11 mouse cellular contexts compared by ENCODE assay signal in the genomic region with DNA sequence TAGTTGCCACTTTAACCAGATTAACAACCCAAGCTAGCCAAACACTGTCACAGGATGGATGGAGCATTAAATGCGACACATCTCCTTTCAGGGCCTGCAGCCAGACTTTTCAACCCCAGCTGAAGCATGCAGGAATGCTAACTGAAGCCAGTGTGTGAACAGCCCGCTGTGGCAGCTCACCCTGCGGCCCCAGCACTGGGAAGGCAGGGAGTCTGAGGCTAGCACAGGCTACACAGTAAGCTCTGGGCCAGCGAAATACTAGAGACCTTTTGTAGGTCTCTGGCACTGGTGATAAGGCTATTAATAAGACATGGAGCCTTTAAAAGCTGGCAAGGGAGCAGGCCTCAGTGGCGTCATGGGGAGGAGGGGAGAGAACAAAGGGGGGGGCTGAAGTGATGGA. TPM values are rescaled to one million over a fixed set of nuclear protein-coding genes. Genes with fewer than 3 reads are reported as not detected.
DNase-seq lines count a peak whose midpoint lies in the region; ATAC-seq and TF ChIP-seq lines count a peak whose summit lies in the region.
"Had no signal": no experiment of that assay in that cellular context is flagged by ENCODE, and none has a peak within 500 bp of the region (broad histone marks: within the 10 kb centered on the region; RNA-seq: fewer than 3 reads in every experiment).

No protein-coding gene starts in this region.

- no peak for TF ChIP-seq CTCF in brain, embryonic 14.5 days (IDR thresholded peaks at IDR 0.05; ENCODE audit: borderline replicate concordance, extremely low read depth, insufficient read depth, insufficient read length)

- WGBS in forebrain, embryonic 14.5 days: 23% methylated on average over 5 of the region's 5 CpGs
- WGBS in forebrain, embryonic 12.5 days: 44% methylated on average over 5 of the region's 5 CpGs
- 28% methylated on average over 5 of the region's 5 CpGs for WGBS in heart, embryonic 14.5 days
- WGBS in midbrain, embryonic 11.5 days: 39% methylated on average over 5 of the region's 5 CpGs

- DNase-seq in forebrain, embryonic 14.5 days (ENCODE audit: low spot score): peak; percentile 65
- peak; percentile 75 for DNase-seq in brain, embryonic 14.5 days (ENCODE audit: low read depth)
- DNase-seq in midbrain, embryonic 11.5 days (ENCODE audit: low spot score, missing footprints): peak; percentile 78
- DNase-seq in frontal cortex, postnatal 25 days (ENCODE audit: low spot score in 2 of 2): no peak
- DNase-seq in urinary bladder, adult 2 months (ENCODE audit: low spot score): no peak
- DNase-seq: right cerebral cortex, postnatal 4 days had no signal

- no peaks in the 10 kb centered on the region for H3K36me3 ChIP-seq in forebrain, embryonic 14.5 days (ENCODE audit: control insufficient read depth, insufficient read depth, low read length)
- H3K36me3 ChIP-seq in forebrain, embryonic 12.5 days (replicated peaks): no peaks in the 10 kb centered on the region
- no peaks in the 10 kb centered on the region for H3K36me3 ChIP-seq in heart, embryonic 14.5 days (ENCODE audit: control insufficient read depth, insufficient read depth, low read length)
- H3K36me3 ChIP-seq in midbrain, embryonic 11.5 days (ENCODE audit: control insufficient read depth, insufficient read depth, low read length): no peaks in the 10 kb centered on the region
- H3K36me3 ChIP-seq: midbrain, embryonic 12.5 days had no signal

- peak; percentile 64; the same call in 1 of the 2 replicates for ATAC-seq in forebrain, embryonic 14.5 days
- no peak for ATAC-seq in forebrain, embryonic 12.5 days (ENCODE audit: low FRiP score)
- ATAC-seq in heart, embryonic 14.5 days (ENCODE audit: insufficient number of reproducible peaks, insufficient read depth, low FRiP score, low read depth): 0 out of 2 replicates have a peak, but pooled peaks have one; percentile 9
- ATAC-seq in midbrain, embryonic 11.5 days (ENCODE audit: low FRiP score): no peak
- no peak for ATAC-seq in erythroblast, adult 5-6 weeks (replicated peaks; ENCODE audit: low FRiP score, poor library complexity, severe bottlenecking)

- H3K4me2 ChIP-seq in forebrain, embryonic 14.5 days (ENCODE audit: low read length): no peak overlapping the region
- H3K4me2 ChIP-seq in forebrain, embryonic 12.5 days: no peak overlapping the region
- H3K4me2 ChIP-seq in heart, embryonic 14.5 days (ENCODE audit: low read length): no peak overlapping the region
- no peak overlapping the region for H3K4me2 ChIP-seq in midbrain, embryonic 11.5 days
- H3K4me2 ChIP-seq: midbrain, embryonic 12.5 days had no signal

- H3K4me3 ChIP-seq in forebrain, embryonic 14.5 days (ENCODE audit: low read depth, low read length): no peak overlapping the region
- H3K4me3 ChIP-seq in forebrain, embryonic 12.5 days (replicated peaks): no peak overlapping the region
- no peak overlapping the region for H3K4me3 ChIP-seq in heart, embryonic 14.5 days (ENCODE audit: control insufficient read depth in 1 of 2, insufficient read depth in 1 of 2, low read depth in 1 of 2, low read length in 2 of 2)
- H3K4me3 ChIP-seq in midbrain, embryonic 11.5 days (ENCODE audit: low read depth, low read length): no peak overlapping the region
- H3K4me3 ChIP-seq: left cerebral cortex, adult 2 months; midbrain, embryonic 12.5 days had no signal

- no peak overlapping the region; the same call in 1 of the 2 replicates for H3K27ac ChIP-seq in forebrain, embryonic 14.5 days (ENCODE audit: low read depth, low read length)
- H3K27ac ChIP-seq in forebrain, embryonic 12.5 days: no peak overlapping the region
- peak overlapping the region; percentile 71 to 80 for H3K27ac ChIP-seq in heart, embryonic 14.5 days (replicated peaks in 1 of 2; ENCODE audit: control insufficient read depth in 1 of 2, insufficient read depth in 1 of 2, low read depth in 2 of 2, low read length in 2 of 2)
- no peak overlapping the region for H3K27ac ChIP-seq in midbrain, embryonic 11.5 days (ENCODE audit: low read depth, low read length)
- H3K27ac ChIP-seq: left cerebral cortex, adult 2 months; midbrain, embryonic 12.5 days had no signal

- H3K9ac ChIP-seq in forebrain, embryonic 14.5 days (ENCODE audit: low read length): peak overlapping the region; percentile 40
- H3K9ac ChIP-seq in forebrain, embryonic 12.5 days: no peak overlapping the region
- 0 out of 2 replicates have a peak overlapping the region, but pooled peaks have one; percentile 22 for H3K9ac ChIP-seq in heart, embryonic 14.5 days (ENCODE audit: low read length)
- H3K9ac ChIP-seq in midbrain, embryonic 11.5 days (ENCODE audit: low read length): no peak overlapping the region
- H3K9ac ChIP-seq: midbrain, embryonic 12.5 days had no signal

- no peaks in the 10 kb centered on the region for H3K27me3 ChIP-seq in forebrain, embryonic 14.5 days (replicated peaks; ENCODE audit: control insufficient read depth, insufficient read depth, low read length)
- no peaks in the 10 kb centered on the region for H3K27me3 ChIP-seq in forebrain, embryonic 12.5 days
- no peaks in the 10 kb centered on the region for H3K27me3 ChIP-seq in heart, embryonic 14.5 days (ENCODE audit: control insufficient read depth, insufficient read depth, low read length)
- H3K27me3 ChIP-seq in midbrain, embryonic 11.5 days (ENCODE audit: control insufficient read depth, insufficient read depth, low read length): no peaks in the 10 kb centered on the region
- H3K27me3 ChIP-seq: midbrain, embryonic 12.5 days had no signal

- TF ChIP-seq POLR2A in brain, embryonic 14.5 days (IDR thresholded peaks at IDR 0.05; ENCODE audit: borderline replicate concordance, extremely low read depth, insufficient read depth, insufficient read length, poor library complexity, severe bottlenecking): no peak

- H3K4me1 ChIP-seq in forebrain, embryonic 14.5 days (ENCODE audit: control insufficient read depth, insufficient read depth, low read length): peaks cover 17% of the 10 kb centered on the region
- peaks cover 20% of the 10 kb centered on the region for H3K4me1 ChIP-seq in forebrain, embryonic 12.5 days
- H3K4me1 ChIP-seq in heart, embryonic 14.5 days (ENCODE audit: control insufficient read depth in 2 of 2, insufficient read depth in 2 of 2, low read length in 2 of 2): peaks cover 18 to 24% of the 10 kb centered on the region in 2 experiments
- H3K4me1 ChIP-seq in midbrain, embryonic 11.5 days (ENCODE audit: control insufficient read depth, insufficient read depth, low read length): 0 out of 2 replicates have a peak, but pooled peaks cover 3% of the 10 kb centered on the region

- H3K9me3 ChIP-seq in forebrain, embryonic 14.5 days (replicated peaks; ENCODE audit: control insufficient read depth, low read length): no peaks in the 10 kb centered on the region
- H3K9me3 ChIP-seq in forebrain, embryonic 12.5 days: no peaks in the 10 kb centered on the region
- H3K9me3 ChIP-seq in heart, embryonic 14.5 days (ENCODE audit: control insufficient read depth, low read length): no peaks in the 10 kb centered on the region
- no peaks in the 10 kb centered on the region for H3K9me3 ChIP-seq in midbrain, embryonic 11.5 days (ENCODE audit: control insufficient read depth, low read length)
- H3K9me3 ChIP-seq: midbrain, embryonic 12.5 days had no signal

RNA-seq across cellular contexts. Expression of a gene that starts 49.1 kb away (rescaled TPM):
- 47.9 and 55.9 TPM in 2 replicates for polyA plus RNA-seq in forebrain, embryonic 14.5 days (2014; fragmentation: Nextera tagmentation; extraction: Ambion mirVana)
- 38.9 and 42.7 TPM in 2 replicates for polyA plus RNA-seq in forebrain, embryonic 12.5 days (2016; fragmentation: Nextera tagmentation; extraction: Ambion mirVana)
- polyA plus RNA-seq in brain, embryonic 14.5 days (2012; rRNA removed): 39.7 and 42.9 TPM in 2 replicates
- polyA plus RNA-seq in heart, embryonic 14.5 days (2014; fragmentation: Nextera tagmentation; extraction: Ambion mirVana): 56.1 and 56.4 TPM in 2 replicates
- 38.7 and 39.6 TPM in 2 replicates for polyA plus RNA-seq in midbrain, embryonic 11.5 days (2014; fragmentation: Nextera tagmentation; extraction: Ambion mirVana)
- 68.2 and 74.8 TPM in 2 replicates for total RNA-seq in erythroblast, adult 5-6 weeks (2015; ENCODE audit: low replicate concordance)
- 107 and 120 TPM in 2 replicates for total RNA-seq in erythroblast, adult 5-6 weeks (2017; ENCODE audit: low replicate concordance)
- 48.5 and 57.3 TPM in 2 replicates for polyA plus RNA-seq in urinary bladder, adult 2 months (2012; rRNA removed)

Comparison
In these comparisons a context has a peak if more than half of its experiments do, and no peak if none do; other contexts are left out.
1. ATAC-seq: peak in forebrain, embryonic 14.5 days (single experiment) and heart, embryonic 14.5 days (single experiment); none in forebrain, embryonic 12.5 days (single experiment), midbrain, embryonic 11.5 days (single experiment) and erythroblast, adult 5-6 weeks (single experiment).
2. H3K9ac ChIP-seq: peak in forebrain, embryonic 14.5 days (single experiment) and heart, embryonic 14.5 days (single experiment); none in forebrain, embryonic 12.5 days (single experiment) and midbrain, embryonic 11.5 days (single experiment).
3. DNase-seq: peak in forebrain, embryonic 14.5 days (single experiment), brain, embryonic 14.5 days (single experiment) and midbrain, embryonic 11.5 days (single experiment); none in frontal cortex, postnatal 25 days (0 of 2) and urinary bladder, adult 2 months (single experiment).
4. H3K27ac ChIP-seq: peak in heart, embryonic 14.5 days (2 of 2); none in forebrain, embryonic 14.5 days (single experiment), forebrain, embryonic 12.5 days (single experiment) and midbrain, embryonic 11.5 days (single experiment).